Mouse (Mus musculus) gastrocnemius, postnatal 10 days (tissue): ENCODE data around the gene Pmfbp1. TPM values are rescaled to one million over a fixed set of nuclear protein-coding genes. Genes with fewer than 3 reads are reported as not detected.

ENCODE experiments used
- DNase-seq: peaks from one replicate; pipeline ENCODE4 v3.0.0; 2021; ENCODE audit warnings: mixed read lengths
- total RNA-seq, 2 experiments: library from RNA; stranded (reverse); gene quantifications; 2 replicates each; pipeline ENCODE4 v1.2.3; 2021

The Pmfbp1 gene
- total RNA-seq, 2 experiments from 2014 or later = not detected

DNA sequence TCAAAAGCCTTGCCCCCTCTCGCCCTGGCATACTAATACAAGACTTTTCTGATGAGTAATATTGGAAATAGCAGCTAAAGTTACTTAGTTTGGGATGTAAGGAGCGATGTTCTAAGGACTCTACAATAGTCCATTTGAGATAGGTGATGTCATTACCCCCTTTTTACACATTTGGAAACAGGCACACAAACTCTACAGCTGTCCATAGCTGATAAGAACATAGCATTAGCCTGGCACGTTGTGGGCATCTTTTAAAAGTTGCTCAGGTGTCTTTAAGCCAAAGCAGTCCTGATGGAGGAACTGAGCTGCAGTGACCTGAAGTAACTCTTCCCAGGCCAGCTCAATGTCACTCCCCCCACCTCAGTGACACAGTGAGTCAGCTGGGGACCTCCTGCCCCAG, 97.5 kb downstream of the Pmfbp1 start:
- no peak for DNase-seq

- DNase-seq = no peak
Measured at GRCm38 (mm10) chr8:109592164-109592563, 98.3 kb downstream of the Pmfbp1 start.

Other genes starting within 250 kb of the Pmfbp1 start
- 10 to 100 TPM; 12.9 to 13.6 TPM for gene Dhx38, start 71.8 kb downstream of the Pmfbp1 start, total RNA-seq
- gene Txnl4b, start 71.9 kb downstream of the Pmfbp1 start, total RNA-seq = 1 to 10 TPM; 6.9 to 7.7 TPM
- 1 to 10 TPM; 8.3 to 9.7 TPM for gene Hp, start 85.1 kb downstream of the Pmfbp1 start, total RNA-seq
- gene Dhodh, start 114.6 kb downstream of the Pmfbp1 start, total RNA-seq = 10 to 100 TPM; 13.1 to 13.4 TPM
- gene Pkd1l3, start 120.5 kb downstream of the Pmfbp1 start, total RNA-seq = under 1 TPM in 1 of 2 experiments, not detected in 1; 0.23 TPM
- 10 to 100 TPM; 32.3 to 40.7 TPM for gene Ist1, start 199.2 kb downstream of the Pmfbp1 start, total RNA-seq
- 1 to 10 TPM; 7.5 to 9.5 TPM for gene Zfp821, start 211.5 kb downstream of the Pmfbp1 start, total RNA-seq
- gene Atxn1l, start 243.7 kb downstream of the Pmfbp1 start, total RNA-seq = 10 to 100 TPM; 25.1 to 25.4 TPM